Mouse (Mus musculus): ENCODE measurements around the gene Plcl2. TPM values are rescaled to one million over a fixed set of nuclear protein-coding genes. Genes with fewer than 3 reads are reported as not detected.

Plcl2 gene
- polyA plus RNA-seq, 1 experiment from 2014 or later = 6.8 TPM

DNA sequence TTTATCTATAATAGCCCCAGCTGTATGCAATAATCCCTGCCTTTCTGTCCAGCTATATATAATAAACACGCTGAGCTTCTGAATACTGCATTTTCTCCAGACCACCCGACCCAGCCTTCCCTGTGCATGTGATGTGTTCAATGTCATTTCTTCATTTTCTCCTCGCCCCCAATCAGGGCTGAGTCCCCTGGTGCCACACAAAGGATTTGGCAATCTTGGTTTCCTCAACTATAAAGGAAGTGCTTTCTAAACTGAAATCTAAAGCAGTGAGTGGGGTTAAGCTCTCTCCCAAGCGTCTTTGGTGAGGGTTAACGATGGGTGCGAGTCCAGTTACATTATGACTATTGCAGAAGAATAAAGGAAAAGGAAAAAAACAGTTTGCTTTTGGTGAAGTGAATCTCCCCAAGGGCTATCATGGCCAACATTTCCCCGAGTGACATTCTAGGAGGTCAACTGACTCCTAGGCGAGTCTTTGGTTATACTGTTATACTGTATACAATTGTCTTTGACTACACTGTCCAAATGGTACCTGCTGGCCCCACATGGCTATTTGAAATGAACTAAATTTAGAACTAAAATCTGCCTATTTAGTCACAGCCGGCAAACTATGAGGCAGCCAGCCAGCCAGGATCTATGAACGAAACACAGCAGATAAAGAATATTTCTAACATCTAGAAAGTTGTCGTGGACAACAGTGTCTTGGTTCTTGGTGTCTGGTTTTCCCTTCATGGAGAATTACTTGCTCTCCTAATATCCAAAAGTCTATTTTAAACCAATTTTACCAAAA lies 18.4 kb upstream of the Plcl2 start:
- Histone ChIP-seq H3K9ac (ENCODE audit: low read length) (no peak overlapping the region), H3K9me3 (ENCODE audit: control insufficient read depth, low read length) (no peaks in the 10 kb centered on the region), H3K4me3 (ENCODE audit: control insufficient read depth in 1 of 2, insufficient read depth in 1 of 2, low read depth in 1 of 2, low read length in 2 of 2) (no peak overlapping the region), H3K36me3 (ENCODE audit: control insufficient read depth, insufficient read depth, low read length) (no peaks in the 10 kb centered on the region), H3K4me2 (ENCODE audit: low read length) (no peak overlapping the region), H3K27me3 (ENCODE audit: control insufficient read depth, insufficient read depth, low read length) (no peaks in the 10 kb centered on the region), H3K4me1 (ENCODE audit: control insufficient read depth in 2 of 2, insufficient read depth in 2 of 2, low read length in 2 of 2) (peaks cover 12 to 23% of the 10 kb centered on the region in 2 experiments), H3K27ac (replicated peaks in 1 of 2; ENCODE audit: control insufficient read depth in 1 of 2, insufficient read depth in 1 of 2, low read depth in 2 of 2, low read length in 2 of 2) (no peak overlapping the region)
- WGBS = 83% methylated on average over 11 of the region's 11 CpGs
- no peak for ATAC-seq (ENCODE audit: insufficient number of reproducible peaks, insufficient read depth, low FRiP score, low read depth)

DNA sequence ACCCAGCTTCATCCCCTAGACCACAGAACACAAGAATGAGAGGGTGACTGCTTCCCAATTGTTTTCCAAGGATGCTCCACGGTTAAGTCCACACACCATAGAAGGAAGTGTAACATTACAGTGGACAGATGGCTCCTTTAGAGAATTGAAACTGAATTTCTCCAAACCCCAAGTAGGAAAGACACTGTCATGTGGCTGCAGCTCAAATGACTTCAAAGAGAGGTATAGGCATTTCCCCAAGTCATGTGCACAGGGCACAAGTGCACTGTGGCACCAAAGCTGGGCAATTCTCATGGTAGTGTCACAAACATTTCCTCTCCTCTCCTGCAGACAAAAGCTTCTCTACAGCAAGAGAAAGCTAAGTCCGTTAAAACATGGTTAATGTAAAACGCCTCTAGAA lies 17.7 kb upstream of the Plcl2 start:
- no peak overlapping the region for H3K27ac ChIP-seq (replicated peaks in 1 of 2; ENCODE audit: control insufficient read depth in 1 of 2, insufficient read depth in 1 of 2, low read depth in 2 of 2, low read length in 2 of 2)
- H3K4me1 ChIP-seq (ENCODE audit: control insufficient read depth in 2 of 2, insufficient read depth in 2 of 2, low read length in 2 of 2) = peaks cover 7 to 17% of the 10 kb centered on the region in 2 experiments
- H3K4me2 ChIP-seq (ENCODE audit: low read length) = no peak overlapping the region
- no peaks in the 10 kb centered on the region for H3K36me3 ChIP-seq (ENCODE audit: control insufficient read depth, insufficient read depth, low read length)
- 87% methylated on average over 3 of the region's 3 CpGs for WGBS
- no peak overlapping the region for H3K4me3 ChIP-seq (ENCODE audit: control insufficient read depth in 1 of 2, insufficient read depth in 1 of 2, low read depth in 1 of 2, low read length in 2 of 2)
- no peaks in the 10 kb centered on the region for H3K9me3 ChIP-seq (ENCODE audit: control insufficient read depth, low read length)
- H3K27me3 ChIP-seq (ENCODE audit: control insufficient read depth, insufficient read depth, low read length) = no peaks in the 10 kb centered on the region
- no peak overlapping the region for H3K9ac ChIP-seq (ENCODE audit: low read length)
- ATAC-seq (ENCODE audit: insufficient number of reproducible peaks, insufficient read depth, low FRiP score, low read depth) = no peak

DNA sequence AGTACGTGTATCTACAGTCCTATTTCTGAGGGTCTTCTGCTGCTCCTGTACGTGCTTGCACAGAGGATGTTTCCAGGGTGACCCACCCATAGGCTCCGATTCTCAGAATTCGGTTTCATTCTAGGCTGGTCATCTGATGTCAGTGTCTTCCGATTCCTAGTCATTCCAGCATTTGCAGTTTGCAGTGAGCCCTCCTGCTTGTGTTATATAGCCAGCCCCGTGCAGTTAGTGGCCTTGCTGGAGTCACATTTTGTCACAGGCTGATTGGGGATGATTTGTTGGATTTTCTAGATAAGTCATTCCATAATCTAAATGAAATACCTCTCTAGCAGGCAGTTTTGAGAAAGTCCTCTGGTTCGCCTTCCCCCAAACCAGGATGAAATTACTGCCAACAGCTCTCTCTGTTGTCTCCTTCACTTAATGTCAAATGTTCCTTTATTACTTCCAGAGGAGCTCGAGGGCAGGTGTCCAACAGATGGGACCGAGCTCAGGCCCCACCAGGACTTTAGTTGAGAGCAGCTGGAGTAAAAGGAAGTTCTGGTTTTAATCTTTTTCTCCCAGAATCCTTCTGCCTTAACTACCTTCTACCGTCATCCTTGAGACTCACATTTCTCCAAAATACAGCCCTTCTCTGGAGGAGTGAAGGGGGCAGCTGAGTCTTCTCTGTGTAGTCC lies 13.8 kb upstream of the Plcl2 start:
- Histone ChIP-seq H3K27me3 (ENCODE audit: control insufficient read depth, insufficient read depth, low read length) (no peaks in the 10 kb centered on the region), H3K4me1 (ENCODE audit: control insufficient read depth in 2 of 2, insufficient read depth in 2 of 2, low read length in 2 of 2) (no peaks in the 10 kb centered on the region), H3K9me3 (ENCODE audit: control insufficient read depth, low read length) (no peaks in the 10 kb centered on the region), H3K4me3 (ENCODE audit: control insufficient read depth in 1 of 2, insufficient read depth in 1 of 2, low read depth in 1 of 2, low read length in 2 of 2) (no peak overlapping the region), H3K27ac (replicated peaks in 1 of 2; ENCODE audit: control insufficient read depth in 1 of 2, insufficient read depth in 1 of 2, low read depth in 2 of 2, low read length in 2 of 2) (no peak overlapping the region), H3K9ac (ENCODE audit: low read length) (no peak overlapping the region), H3K36me3 (ENCODE audit: control insufficient read depth, insufficient read depth, low read length) (no peaks in the 10 kb centered on the region), H3K4me2 (ENCODE audit: low read length) (no peak overlapping the region)
- no peak for ATAC-seq (ENCODE audit: insufficient number of reproducible peaks, insufficient read depth, low FRiP score, low read depth)
- WGBS = 78% methylated on average over 10 of the region's 10 CpGs

DNA sequence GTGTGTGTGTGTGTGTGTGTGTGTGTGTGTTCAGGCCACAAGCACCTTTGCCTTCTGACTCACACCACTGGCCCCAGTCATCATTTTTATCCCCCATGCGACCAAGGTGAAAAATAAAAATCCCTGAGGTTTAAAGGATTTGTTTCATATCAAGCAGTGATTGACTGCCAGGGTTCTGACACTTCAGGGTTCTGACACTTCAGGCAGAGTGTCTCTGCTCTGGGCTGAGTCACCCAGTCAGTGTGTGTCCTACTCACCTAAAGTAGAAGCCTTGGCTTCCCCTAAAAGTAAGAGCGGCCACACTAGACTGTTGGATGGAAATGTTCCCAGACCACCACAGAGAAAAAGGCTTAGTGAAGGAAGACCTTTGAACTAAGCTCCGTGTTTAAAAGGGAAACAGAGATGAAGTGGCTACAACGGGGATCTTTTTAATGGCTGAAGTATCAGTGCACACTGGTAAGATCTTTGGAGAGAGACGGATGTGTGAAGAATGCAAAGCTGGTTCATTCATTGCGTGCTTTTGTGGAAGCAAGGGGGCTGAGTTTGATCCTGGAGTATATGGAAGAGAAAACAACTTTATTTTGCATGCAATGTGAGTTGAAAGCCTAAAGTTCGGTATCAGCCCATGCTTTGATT lies 11.0 kb upstream of the Plcl2 start:
- 71% methylated on average over 7 of the region's 7 CpGs for WGBS

DNA sequence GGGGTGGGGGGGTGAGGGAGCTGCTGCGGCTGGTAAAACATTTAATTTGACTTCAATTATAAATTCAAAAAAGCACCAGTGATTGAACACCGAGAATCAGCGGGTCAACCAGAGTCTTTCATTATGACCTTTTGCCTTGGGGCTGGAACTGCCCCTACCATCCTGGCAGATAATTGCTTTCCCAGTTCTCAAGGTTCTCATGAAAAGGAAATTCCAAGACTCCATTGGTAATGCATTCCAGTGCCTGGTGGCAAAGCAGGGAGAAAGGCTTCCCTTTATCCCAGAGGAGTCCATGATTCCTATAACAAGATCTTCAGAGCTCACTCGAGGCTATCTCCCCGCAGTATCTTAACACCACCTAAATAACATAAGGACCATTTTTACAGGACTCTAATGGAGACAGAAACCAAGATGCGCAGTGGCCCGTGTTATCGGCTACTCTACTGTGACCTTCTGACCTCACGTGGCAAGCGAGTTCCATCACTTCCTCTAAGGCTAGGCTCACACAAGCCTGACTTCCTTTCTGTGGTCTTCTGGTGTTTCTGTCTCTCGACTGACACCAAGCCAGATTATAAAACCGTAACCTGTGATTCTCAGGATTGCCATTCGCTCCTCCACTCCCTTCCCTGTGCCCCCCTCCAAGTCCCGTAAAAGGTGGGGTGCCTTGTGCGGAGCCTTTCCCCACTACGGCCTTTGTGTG lies 10.0 kb upstream of the Plcl2 start:
- no peak for ATAC-seq (ENCODE audit: insufficient number of reproducible peaks, insufficient read depth, low FRiP score, low read depth)
- no peak overlapping the region for H3K27ac ChIP-seq (replicated peaks in 1 of 2; ENCODE audit: control insufficient read depth in 1 of 2, insufficient read depth in 1 of 2, low read depth in 2 of 2, low read length in 2 of 2)
- H3K4me1 ChIP-seq (ENCODE audit: control insufficient read depth in 2 of 2, insufficient read depth in 2 of 2, low read length in 2 of 2) = no peaks in the 10 kb centered on the region
- no peaks in the 10 kb centered on the region for H3K27me3 ChIP-seq (ENCODE audit: control insufficient read depth, insufficient read depth, low read length)
- H3K4me3 ChIP-seq (ENCODE audit: control insufficient read depth in 1 of 2, insufficient read depth in 1 of 2, low read depth in 1 of 2, low read length in 2 of 2) = no peak overlapping the region
- no peaks in the 10 kb centered on the region for H3K36me3 ChIP-seq (ENCODE audit: control insufficient read depth, insufficient read depth, low read length)
- no peak overlapping the region for H3K4me2 ChIP-seq (ENCODE audit: low read length)
- no peak overlapping the region for H3K9ac ChIP-seq (ENCODE audit: low read length)
- WGBS = 72% methylated on average over 16 of the region's 16 CpGs
- no peaks in the 10 kb centered on the region for H3K9me3 ChIP-seq (ENCODE audit: control insufficient read depth, low read length)

More for the DNA sequence above, 11.0 kb upstream of the Plcl2 start:
- no peak for ATAC-seq (ENCODE audit: insufficient number of reproducible peaks, insufficient read depth, low FRiP score, low read depth)
- H3K36me3 ChIP-seq (ENCODE audit: control insufficient read depth, insufficient read depth, low read length) = no peaks in the 10 kb centered on the region
- H3K27me3 ChIP-seq (ENCODE audit: control insufficient read depth, insufficient read depth, low read length) = no peaks in the 10 kb centered on the region
- no peaks in the 10 kb centered on the region for H3K4me1 ChIP-seq (ENCODE audit: control insufficient read depth in 2 of 2, insufficient read depth in 2 of 2, low read length in 2 of 2)
- H3K9ac ChIP-seq (ENCODE audit: low read length) = no peak overlapping the region
- no peak overlapping the region for H3K4me2 ChIP-seq (ENCODE audit: low read length)
- no peaks in the 10 kb centered on the region for H3K9me3 ChIP-seq (ENCODE audit: control insufficient read depth, low read length)
- H3K27ac ChIP-seq (replicated peaks in 1 of 2; ENCODE audit: control insufficient read depth in 1 of 2, insufficient read depth in 1 of 2, low read depth in 2 of 2, low read length in 2 of 2) = no peak overlapping the region
- no peak overlapping the region for H3K4me3 ChIP-seq (ENCODE audit: control insufficient read depth in 1 of 2, insufficient read depth in 1 of 2, low read depth in 1 of 2, low read length in 2 of 2)

DNA sequence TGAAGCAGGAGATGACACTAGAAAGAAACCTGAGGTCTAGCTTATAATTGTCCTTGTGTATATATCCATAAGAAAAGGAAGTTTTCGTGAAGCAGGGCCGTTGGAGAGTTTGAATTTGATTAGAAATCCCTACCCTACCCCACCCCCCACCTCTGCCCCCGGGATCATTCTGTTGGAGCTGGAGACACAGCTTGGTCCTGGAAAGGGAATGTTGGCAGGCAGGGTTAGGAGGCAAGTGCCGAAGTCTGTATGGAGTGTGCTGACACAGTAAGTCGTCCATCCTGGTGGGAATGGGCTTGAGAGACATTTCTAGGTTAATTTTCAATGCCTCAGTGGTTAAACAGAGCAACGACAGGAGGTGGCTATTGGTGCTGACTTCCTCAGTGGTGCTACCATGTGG lies 8.4 kb upstream of the Plcl2 start:
- Histone ChIP-seq H3K27me3 (ENCODE audit: control insufficient read depth, insufficient read depth, low read length) (no peaks in the 10 kb centered on the region), H3K36me3 (ENCODE audit: control insufficient read depth, insufficient read depth, low read length) (no peaks in the 10 kb centered on the region), H3K9ac (ENCODE audit: low read length) (no peak overlapping the region), H3K4me1 (ENCODE audit: control insufficient read depth in 2 of 2, insufficient read depth in 2 of 2, low read length in 2 of 2) (no peaks in the 10 kb centered on the region), H3K4me3 (ENCODE audit: control insufficient read depth in 1 of 2, insufficient read depth in 1 of 2, low read depth in 1 of 2, low read length in 2 of 2) (no peak overlapping the region), H3K9me3 (ENCODE audit: control insufficient read depth, low read length) (no peaks in the 10 kb centered on the region), H3K27ac (replicated peaks in 1 of 2; ENCODE audit: control insufficient read depth in 1 of 2, insufficient read depth in 1 of 2, low read depth in 2 of 2, low read length in 2 of 2) (no peak overlapping the region), H3K4me2 (ENCODE audit: low read length) (no peak overlapping the region)
- ATAC-seq (ENCODE audit: insufficient number of reproducible peaks, insufficient read depth, low FRiP score, low read depth) = no peak
- 78% methylated on average over 6 of the region's 6 CpGs for WGBS

DNA sequence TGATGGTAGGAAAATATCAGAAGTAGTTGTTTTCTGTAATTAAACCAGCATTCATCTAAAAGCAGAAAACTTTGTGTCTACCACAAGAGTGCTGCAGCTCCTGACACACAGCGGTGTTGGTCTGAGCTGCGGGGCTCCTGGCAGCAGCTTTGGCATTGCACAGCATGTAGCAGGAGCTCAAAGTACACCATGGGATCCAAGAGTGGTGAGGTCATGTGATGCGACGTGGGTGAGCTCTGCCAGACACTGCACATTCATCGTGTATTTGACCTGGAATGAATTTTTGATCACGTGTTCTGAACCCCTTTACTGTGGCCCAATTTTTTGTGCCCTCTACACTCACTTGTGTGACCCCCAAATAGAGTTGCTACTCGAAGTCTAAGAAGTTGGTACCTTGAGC lies 6.1 kb upstream of the Plcl2 start:
- H3K4me3 ChIP-seq (ENCODE audit: control insufficient read depth in 1 of 2, insufficient read depth in 1 of 2, low read depth in 1 of 2, low read length in 2 of 2) = no peak overlapping the region
- H3K27ac ChIP-seq (replicated peaks in 1 of 2; ENCODE audit: control insufficient read depth in 1 of 2, insufficient read depth in 1 of 2, low read depth in 2 of 2, low read length in 2 of 2) = no peak overlapping the region
- no peaks in the 10 kb centered on the region for H3K36me3 ChIP-seq (ENCODE audit: control insufficient read depth, insufficient read depth, low read length)
- H3K9me3 ChIP-seq (ENCODE audit: control insufficient read depth, low read length) = no peaks in the 10 kb centered on the region
- 81% methylated on average over 7 of the region's 7 CpGs for WGBS
- no peak overlapping the region for H3K9ac ChIP-seq (ENCODE audit: low read length)
- ATAC-seq (ENCODE audit: insufficient number of reproducible peaks, insufficient read depth, low FRiP score, low read depth) = no peak
- no peak overlapping the region for H3K4me2 ChIP-seq (ENCODE audit: low read length)
- no peaks in the 10 kb centered on the region for H3K4me1 ChIP-seq (ENCODE audit: control insufficient read depth in 2 of 2, insufficient read depth in 2 of 2, low read length in 2 of 2)
- H3K27me3 ChIP-seq (ENCODE audit: control insufficient read depth, insufficient read depth, low read length) = no peaks in the 10 kb centered on the region
